Mouse (Mus musculus): ENCODE data around the gene Cdh23.

Cdh23 gene

DNA sequence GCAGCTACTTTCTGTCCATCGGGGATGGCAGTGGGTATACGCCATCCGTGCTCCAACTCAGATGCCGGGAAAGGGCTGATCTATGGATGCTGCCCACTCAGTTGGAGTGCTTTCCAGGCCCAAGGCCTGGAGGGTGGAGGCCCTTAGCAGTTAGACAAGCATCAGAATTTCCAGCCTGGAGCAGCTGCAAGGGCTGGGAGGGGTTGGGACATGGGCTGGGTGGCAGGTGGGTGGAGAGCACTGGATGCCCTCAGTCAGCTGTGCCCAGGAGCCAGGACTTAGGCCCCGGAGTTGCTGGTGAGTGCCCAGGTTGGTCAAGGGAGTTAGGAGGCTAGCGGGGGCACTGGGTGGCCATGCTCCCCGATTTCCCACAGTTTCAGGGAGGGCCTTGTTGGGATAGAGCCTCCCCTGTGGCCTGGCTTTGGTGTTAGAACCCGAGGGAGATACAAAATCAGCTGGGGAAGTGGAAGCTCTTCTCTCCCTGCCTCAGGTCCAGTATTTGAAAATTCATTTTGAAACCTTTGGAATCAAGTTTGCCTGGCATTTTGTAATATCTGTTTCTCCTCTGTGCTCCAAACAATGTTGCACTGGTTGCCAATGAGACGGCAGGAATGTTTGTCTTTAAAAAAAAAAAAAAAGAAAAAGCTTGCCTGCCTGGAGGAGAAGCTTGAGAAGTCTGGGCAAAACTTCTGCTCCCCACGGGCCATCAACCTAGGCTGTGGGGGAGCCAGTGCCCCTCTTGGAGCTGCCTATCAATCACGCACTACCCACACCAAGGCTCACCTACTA, 295.6 kb downstream of the Cdh23 start:
- DNase-seq (ENCODE audit: low spot score) = peak; percentile 74

DNA sequence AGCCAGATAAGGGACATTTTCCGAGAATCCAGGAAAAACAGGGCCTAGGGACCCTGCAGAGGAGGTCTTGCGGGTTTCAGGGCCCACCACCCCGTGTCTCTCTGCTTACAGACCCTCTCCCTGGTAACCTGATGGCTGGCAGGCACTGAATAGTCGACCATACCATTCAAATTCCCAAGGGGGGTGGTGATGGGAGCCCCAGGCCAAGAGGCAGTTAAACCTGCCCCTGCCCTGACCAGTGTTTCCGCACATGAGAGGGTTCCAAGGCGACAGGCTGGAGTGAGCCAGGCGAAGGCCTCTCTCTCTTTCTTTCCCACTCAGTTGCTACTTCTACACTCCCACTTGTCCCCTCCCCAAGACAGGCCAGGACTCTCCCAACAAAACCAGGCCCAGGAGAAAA, 296.8 kb downstream of the Cdh23 start, which contains the start of gene Gm17455:
Gene Gm17455 (plus strand): TSS at position 278 of the 400 bp plus-strand sequence.
- no peak for DNase-seq (ENCODE audit: low spot score)

GRCm38 (mm10) chr10:60398051-60398814, 298.1 kb downstream of the Cdh23 start:
- peak; percentile 24 for DNase-seq (ENCODE audit: low spot score)

DNA sequence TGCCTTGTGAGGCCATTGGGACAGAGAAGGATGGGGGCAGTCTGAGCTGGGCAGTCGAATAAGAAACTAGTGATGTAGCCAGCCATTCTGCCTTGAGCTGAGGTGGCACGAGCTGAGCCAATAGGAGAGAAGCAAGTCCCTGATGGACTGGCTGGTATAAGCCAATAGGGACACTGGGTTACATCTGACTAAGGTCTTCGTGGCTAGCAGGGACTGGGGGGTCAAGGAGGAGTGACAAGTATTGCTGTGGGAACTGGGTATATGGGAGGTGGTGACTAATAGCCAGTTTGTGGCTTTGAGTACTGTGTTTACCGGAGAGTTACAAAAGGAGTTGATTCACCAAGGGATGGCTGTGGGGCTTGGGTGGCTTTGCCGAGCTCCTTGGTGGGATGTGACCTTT, 300.7 kb downstream of the Cdh23 start:
- DNase-seq (ENCODE audit: low spot score) = no peak

DNA sequence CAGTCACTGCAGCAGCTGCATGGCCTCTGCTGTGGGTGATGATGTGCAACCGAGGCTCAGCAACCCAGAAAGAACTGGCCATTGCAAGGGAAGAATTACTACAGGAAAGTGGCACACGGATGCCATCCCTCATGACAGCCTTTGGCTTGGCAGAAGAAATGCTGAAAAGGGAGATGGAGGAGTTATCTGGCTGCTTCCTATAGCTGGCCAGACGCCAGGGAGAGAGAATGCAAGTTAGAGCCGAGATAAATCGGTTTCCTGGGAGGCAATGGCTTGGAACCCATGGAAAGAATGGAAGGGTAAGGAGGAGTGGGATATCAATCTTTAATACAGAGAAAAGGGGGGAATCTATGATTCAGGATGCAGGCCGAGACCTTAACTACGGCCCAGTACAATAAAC, 301.4 kb downstream of the Cdh23 start:
- DNase-seq (ENCODE audit: low spot score) = no peak

GRCm38 (mm10) chr10:60391661-60392060, 304.6 kb downstream of the Cdh23 start:
- DNase-seq (ENCODE audit: low spot score) = no peak

DNA sequence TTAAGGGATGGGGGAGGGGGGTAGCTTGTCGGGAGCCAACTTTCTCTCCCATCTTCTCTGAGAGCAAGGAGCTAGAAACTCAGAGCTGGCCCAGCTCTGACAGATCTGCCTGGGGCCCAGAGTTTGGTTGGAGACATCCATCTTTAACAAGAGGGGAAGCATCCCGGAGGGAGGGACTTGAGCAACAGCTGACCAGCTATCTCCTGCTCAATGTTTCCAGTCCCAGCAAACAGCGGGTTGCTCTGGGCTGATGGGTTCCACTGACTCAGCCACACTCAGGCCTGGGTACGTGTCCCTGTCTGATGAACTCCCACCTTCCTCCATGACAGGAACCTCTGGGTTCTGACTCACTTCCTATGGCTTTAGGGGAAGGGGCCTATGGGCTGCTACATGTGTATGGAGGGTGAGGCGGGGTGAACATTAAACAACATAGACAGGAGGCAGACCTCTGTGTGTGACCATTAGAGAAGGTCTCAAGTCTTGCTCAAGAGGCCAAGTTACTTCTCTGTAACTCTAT, 305.3 kb downstream of the Cdh23 start:
- DNase-seq (ENCODE audit: low spot score) = no peak

GRCm38 (mm10) chr10:60390177-60390903, 305.9 kb downstream of the Cdh23 start:
- DNase-seq (ENCODE audit: low spot score) = no peak

DNA sequence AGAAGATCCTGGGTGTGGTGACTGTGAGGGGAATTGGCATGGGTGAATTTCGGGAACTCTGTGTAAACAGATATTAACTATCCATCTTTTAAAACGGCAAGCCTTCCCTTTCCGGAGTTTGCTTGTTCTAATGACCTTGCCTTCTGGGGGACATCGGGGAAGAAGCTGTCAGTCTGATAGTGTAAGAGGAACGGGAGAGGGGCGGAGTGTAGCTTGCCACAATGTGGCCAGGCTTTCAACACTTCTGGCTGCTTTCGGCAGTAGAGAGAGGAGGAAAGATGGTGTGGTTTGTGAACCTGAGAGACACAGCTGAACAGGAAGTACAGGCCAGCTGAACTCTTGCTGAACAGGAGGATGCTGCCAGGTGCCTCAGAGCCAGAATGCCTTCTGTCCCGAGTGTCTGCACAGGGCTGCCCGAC, 306.8 kb downstream of the Cdh23 start:
- no peak for DNase-seq (ENCODE audit: low spot score)

GRCm38 (mm10) chr10:60388332-60388731, 308.0 kb downstream of the Cdh23 start:
- no peak for DNase-seq (ENCODE audit: low spot score)

DNA sequence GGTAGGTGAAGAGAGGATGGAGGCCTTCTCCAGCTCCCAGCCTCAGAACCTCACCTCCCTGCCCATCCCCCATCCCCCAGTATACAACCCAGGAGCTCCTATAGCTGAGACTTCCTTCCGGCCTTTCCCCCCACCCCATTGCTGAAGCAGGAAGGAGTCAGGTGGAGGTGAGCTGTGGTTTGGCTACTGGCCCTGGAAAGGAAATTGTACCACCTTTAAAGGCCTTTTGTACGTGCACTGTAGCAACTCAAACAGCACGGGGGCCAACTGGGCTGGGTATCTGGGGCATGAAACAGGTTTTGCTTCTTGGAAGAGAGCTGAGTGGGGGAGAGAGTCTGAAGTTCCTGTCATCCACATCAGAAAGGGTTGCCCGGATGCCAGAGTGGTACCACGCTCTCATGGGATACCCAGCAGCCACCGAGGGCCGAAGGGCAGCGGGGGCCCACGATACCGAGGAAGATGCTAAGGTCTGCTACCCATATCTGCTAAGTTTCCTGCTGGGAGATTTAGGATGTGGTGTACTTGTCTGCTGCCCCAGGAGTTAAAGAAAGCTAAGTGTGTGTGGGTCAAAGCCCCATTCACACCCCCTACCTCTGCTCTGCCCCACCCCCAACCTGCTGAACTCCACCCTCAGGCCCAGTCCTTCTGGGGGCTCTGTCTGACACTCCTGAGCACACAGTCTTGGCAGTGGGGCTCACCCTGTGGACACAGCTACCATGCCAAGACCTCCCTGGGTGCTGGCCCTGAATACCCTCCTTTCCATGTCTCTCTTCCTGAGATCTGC, 315.0 kb downstream of the Cdh23 start:
- no peak for DNase-seq (ENCODE audit: low spot score)

- DNase-seq (ENCODE audit: low spot score) = no peak
These were observed 316.1 kb downstream of the Cdh23 start for GRCm38 (mm10) chr10:60380229-60380628.

GRCm38 (mm10) chr10:60379419-60379957, 316.8 kb downstream of the Cdh23 start:
- DNase-seq (ENCODE audit: low spot score) = peak; percentile 72

- DNase-seq (ENCODE audit: low spot score) = no peak
These were observed 319.6 kb downstream of the Cdh23 start for GRCm38 (mm10) chr10:60376704-60377103.

DNA sequence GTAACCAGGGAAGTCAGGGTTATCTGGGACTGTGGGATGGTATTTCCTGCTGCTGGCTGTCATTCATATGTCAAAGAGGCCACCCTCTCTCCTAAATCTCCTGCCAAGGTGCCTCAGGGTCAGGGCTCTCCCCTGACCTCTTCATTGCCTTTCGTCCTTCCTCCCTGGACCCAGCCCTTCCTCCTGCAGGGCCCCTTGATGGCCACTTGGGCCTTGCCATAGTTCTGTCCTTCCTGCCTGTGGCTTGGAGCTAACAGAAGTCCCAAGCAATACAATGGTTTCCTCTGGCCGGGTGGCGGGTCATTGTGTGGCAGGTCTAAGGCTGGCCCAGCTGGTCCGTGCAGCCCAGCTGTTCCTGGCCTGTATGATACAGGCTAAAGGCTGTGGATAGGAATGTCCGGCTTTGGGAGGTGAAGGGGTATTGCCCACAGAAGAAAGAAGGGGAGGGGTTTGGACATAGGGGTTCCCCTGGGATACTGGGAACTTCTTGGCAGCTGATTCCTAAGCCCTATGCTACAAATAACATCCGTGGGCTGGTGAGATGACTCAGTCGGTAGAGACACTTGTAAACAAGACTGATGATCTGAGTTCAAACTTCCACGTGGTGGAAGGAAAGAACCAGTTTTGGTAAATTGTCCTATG, 322.2 kb downstream of the Cdh23 start:
- peak; percentile 97 for DNase-seq (ENCODE audit: low spot score)

DNA sequence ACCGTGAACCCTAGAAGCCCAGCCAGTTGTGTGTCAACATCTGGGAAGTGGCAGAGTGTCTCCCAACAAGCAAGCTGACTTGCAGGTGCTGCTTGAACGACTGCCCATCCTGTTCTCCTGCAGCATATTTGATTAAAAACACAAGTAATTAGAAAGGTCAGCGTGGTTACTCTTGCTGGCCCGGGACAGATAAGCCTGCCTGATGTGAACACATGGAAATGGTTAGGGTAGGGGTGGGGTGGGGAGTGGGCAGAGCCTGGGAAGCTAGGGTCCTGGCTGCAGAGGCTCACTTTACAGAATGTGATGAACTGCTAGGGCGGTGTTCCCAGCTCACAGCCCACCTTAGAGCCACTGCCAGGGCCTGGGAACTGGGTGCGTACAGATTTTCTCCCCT, 322.8 kb downstream of the Cdh23 start:
- DNase-seq (ENCODE audit: low spot score) = peak; percentile 34

DNA sequence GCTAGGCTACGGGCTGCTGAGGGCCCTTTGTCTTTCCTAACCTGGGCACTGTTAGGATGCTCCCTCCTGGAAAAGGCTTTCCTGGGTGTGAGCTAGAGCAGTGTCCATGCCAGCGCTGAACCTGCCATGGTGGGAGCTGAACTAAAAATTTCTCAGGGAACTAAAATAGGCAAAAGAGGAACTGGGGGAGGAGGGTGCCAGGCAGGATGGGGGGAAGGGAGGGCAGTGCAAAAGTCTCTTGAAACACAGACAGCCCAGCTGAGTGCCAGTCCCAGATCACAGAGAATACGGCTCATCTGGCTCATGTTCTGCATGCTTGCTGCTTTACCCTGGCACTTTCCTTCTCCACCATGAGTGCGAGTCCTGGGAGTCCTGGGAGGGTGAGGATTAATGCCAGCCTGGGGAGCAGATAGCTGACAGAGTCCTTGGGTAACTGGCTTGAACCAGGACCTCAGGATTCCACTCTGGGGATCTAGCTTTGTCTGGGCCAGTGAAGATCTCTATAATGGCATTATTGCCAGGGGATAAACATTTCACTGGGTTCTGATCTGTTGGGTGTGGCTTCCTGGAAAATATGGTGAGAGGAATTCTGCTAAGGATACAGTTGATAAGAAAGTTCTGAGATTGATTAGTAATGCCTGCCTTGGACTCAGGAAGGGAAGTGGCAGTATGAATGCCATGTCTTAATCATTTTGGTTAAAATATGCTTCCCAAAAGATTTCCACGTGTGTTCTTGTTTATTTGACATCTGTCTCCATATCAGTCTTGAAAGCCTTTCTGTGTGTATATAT, 324.5 kb downstream of the Cdh23 start:
- DNase-seq (ENCODE audit: low spot score) = peak; percentile 74

DNA sequence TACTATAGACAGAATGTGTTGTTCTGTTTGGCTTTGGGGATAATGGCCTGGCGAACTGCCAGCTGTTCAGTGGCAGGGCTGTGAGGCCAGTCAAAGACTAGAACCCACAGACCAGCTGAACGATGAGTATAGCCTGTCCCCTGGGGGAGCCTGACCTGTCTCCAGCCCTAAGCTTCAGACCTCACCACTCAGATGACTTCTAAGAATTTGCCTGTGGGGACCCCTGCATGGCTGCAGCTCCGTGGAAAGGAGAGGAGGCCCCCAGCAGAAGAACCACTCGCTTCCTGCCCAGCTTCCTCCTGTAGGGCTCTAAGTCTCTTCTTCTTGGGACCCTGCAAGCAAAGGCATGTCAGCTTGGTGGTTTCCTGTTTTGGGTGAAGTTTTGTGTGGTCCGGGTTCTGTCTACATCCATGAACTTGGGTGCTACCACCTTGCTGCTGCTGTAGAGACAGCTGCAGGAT, 325.7 kb downstream of the Cdh23 start:
- no peak for DNase-seq (ENCODE audit: low spot score)

DNA sequence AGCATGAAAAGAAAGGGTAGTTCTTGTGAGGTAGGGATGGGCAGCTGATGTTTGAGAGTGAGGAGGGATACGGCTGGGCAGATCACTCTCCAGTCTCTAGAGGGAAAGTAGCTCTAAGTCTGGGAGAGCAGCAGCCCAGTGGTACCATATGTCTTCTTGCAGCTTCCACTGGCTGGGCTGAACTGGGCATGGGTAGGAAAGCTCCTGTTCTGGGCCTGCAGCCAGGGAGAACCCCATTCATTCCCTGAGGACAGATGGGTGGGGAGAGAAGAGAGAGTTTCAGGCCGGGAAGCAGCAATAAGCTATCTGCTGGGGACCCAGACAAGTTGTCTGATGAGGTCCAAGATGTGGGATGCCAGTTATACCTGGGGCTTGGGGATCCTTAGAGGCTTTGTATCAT, 326.2 kb downstream of the Cdh23 start:
- peak; percentile 72 for DNase-seq (ENCODE audit: low spot score)

DNA sequence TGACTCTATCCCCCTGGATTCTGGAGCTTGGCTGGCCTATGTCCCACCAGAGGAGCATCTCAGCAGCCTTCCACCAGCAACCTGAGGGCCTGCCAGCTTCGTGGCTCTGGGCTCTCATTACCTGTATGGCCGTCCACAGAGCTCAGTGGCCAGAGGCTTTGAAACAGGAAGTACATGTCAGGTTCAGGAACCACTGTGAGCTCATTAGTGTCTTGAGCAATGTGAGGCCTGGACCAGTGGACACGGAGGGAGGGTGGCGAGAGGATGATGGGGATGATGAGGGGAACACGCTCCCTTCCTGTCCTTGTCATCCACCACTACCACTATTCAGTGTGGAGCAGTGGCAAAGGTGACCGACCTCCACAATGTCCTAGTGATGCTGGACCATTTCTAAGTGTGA, 326.9 kb downstream of the Cdh23 start:
- DNase-seq (ENCODE audit: low spot score) = no peak
